Mouse (Mus musculus): ENCODE measurements at regions not wholly inside any gene's neighbourhood (a gene's known extent, or its start where the extent isn't known, plus 50 kb on each side); places are given as distances from the start of the nearest gene placed in this dataset.

- no peak for TF ChIP-seq EP300 (IDR thresholded peaks at IDR 0.05)
- no peak for TF ChIP-seq CTCF (IDR thresholded peaks at IDR 0.05)
These were observed 203.1 kb upstream of the Slc8a1 start for GRCm38 (mm10) chr17:81941317-81941716.
